Mouse (Mus musculus) CH12.LX (cell line): Measurements from ENCODE around the gene Ankrd66.

ENCODE experiments used
- GABPA ChIP-seq: IDR thresholded peaks from 2 replicates; pipeline ENCODE4 v1.6.1; 2012; ENCODE audit warnings: low read depth, low read length, improper control_type of control experiment, inconsistent platforms; ENCODE audit not compliant: insufficient replicate concordance
- MYC ChIP-seq: IDR thresholded peaks from 2 replicates; pipeline ENCODE4 v1.6.1; 2011; ENCODE audit warnings: low read depth, mild to moderate bottlenecking, improper control_type of control experiment, low read length
- TBP ChIP-seq: conservative IDR thresholded peaks from 2 replicates; pipeline ENCODE4 v1.6.1; 2011; ENCODE audit warnings: low read depth, low read length, improper control_type of control experiment

GRCm38 (mm10) chr17:43557541-43558090 lies 14.2 kb upstream of the Ankrd66 start:
- TF ChIP-seq TBP = no peak
- no peak for TF ChIP-seq MYC
- no peak for TF ChIP-seq GABPA
